Mouse (Mus musculus) lung, adult 2 months (tissue): Measurements from ENCODE around the gene Kdm2a.

Experiments used
- CTCF ChIP-seq: fragments of 200-500 bp; IDR thresholded peaks from 2 replicates; pipeline ENCODE4 v1.5.1; 2011; ENCODE audit warnings: mild to moderate bottlenecking, low read length, control low read depth; ENCODE audit not compliant: insufficient read depth
- POLR2A ChIP-seq: fragments of 200-500 bp; IDR thresholded peaks from 2 replicates; pipeline ENCODE4 v1.6.1; 2011; ENCODE audit warnings: low read depth, mild to moderate bottlenecking, control low read depth, low read length, borderline replicate concordance; ENCODE audit errors: extremely low read depth

DNA sequence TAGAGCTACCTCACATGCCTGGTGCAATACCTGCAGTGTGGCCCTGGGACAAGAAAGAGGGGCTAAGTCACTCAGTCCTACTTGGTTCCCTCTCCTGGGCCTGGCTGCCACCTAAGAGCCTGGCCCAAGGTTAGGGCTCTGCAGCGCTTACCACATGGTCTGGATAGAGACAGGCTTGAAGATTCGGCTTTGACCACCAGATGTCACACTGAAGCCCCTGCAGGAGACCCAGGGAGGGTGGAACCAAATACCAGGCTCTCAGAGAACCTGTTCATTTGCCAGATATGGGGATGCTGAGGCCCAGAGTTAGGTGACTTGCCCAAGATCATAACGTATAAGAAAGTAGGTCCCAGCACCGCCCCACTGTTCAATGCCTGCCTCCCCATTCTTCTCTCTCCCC is 132.1 kb downstream of the Kdm2a start:
- TF ChIP-seq POLR2A = no peak
- no peak for TF ChIP-seq CTCF
